8 mouse cellular contexts compared by ENCODE assay signal in genomic region chr12:81807529-81807837, GRCm38 (mm10). TPM values are rescaled to one million over a fixed set of nuclear protein-coding genes. Genes with fewer than 3 reads are reported as not detected.
DNase-seq lines count a peak whose midpoint lies in the region; ATAC-seq and TF ChIP-seq lines count a peak whose summit lies in the region.

No protein-coding gene starts in this region.

- H3K9me3 ChIP-seq in heart, embryonic 11.5 days (replicated peaks; ENCODE audit: control insufficient read depth, low read length): no peaks in the 10 kb centered on the region
- H3K9me3 ChIP-seq in E14TG2a.4 (ENCODE audit: low read length): peaks cover 3% of the 10 kb centered on the region
- H3K9me3 ChIP-seq in forebrain, embryonic 16.5 days (ENCODE audit: control insufficient read depth, low read length): no peaks in the 10 kb centered on the region
- H3K9me3 ChIP-seq in liver, postnatal 0 days (ENCODE audit: low read length): no peaks in the 10 kb centered on the region

- peak overlapping the region; percentile 59 for H3K9ac ChIP-seq in heart, embryonic 11.5 days (ENCODE audit: low read depth, low read length)
- H3K9ac ChIP-seq in forebrain, embryonic 16.5 days (replicated peaks; ENCODE audit: low read depth, low read length): peak overlapping the region; percentile 26; the same call in 1 of the 2 replicates
- 0 out of 2 replicates have a peak overlapping the region, but pooled peaks have one; percentile 21 for H3K9ac ChIP-seq in liver, postnatal 0 days (replicated peaks)

- 0 out of 2 replicates have a peak overlapping the region, but pooled peaks have one; percentile 5 for H3K27ac ChIP-seq in heart, embryonic 11.5 days (ENCODE audit: low read depth, low read length)
- H3K27ac ChIP-seq in forebrain, embryonic 16.5 days (ENCODE audit: low read length): no peak overlapping the region
- H3K27ac ChIP-seq in liver, postnatal 0 days (ENCODE audit: low read depth): peak overlapping the region; percentile 48; the same call in 1 of the 2 replicates

- no peaks in the 10 kb centered on the region for H3K27me3 ChIP-seq in heart, embryonic 11.5 days (ENCODE audit: control insufficient read depth, insufficient read depth, low read length)
- H3K27me3 ChIP-seq in E14TG2a.4 (ENCODE audit: insufficient read depth, low read length): peaks cover 19% of the 10 kb centered on the region
- H3K27me3 ChIP-seq in forebrain, embryonic 16.5 days (replicated peaks; ENCODE audit: control insufficient read depth, insufficient read depth, low read length): no peaks in the 10 kb centered on the region
- H3K27me3 ChIP-seq in liver, postnatal 0 days (ENCODE audit: insufficient read depth, low read length): no peaks in the 10 kb centered on the region

- WGBS in heart, embryonic 11.5 days (ENCODE audit: insufficient replicate concordance): 3% methylated on average over 7 of the region's 7 CpGs
- 5% methylated on average over 7 of the region's 7 CpGs for WGBS in forebrain, embryonic 16.5 days
- 3% methylated on average over 7 of the region's 7 CpGs for WGBS in liver, postnatal 0 days (ENCODE audit: insufficient replicate concordance)

- TF ChIP-seq EP300 in liver, postnatal 0 days (IDR thresholded peaks at IDR 0.05; ENCODE audit: low read depth): no peak

- no peak for ATAC-seq in heart, embryonic 11.5 days (replicated peaks; ENCODE audit: insufficient number of reproducible peaks, low FRiP score, low TSS enrichment)
- peak; percentile 39; the same call in 1 of the 2 replicates for ATAC-seq in forebrain, embryonic 16.5 days
- ATAC-seq in liver, postnatal 0 days: no peak

- no peak for TF ChIP-seq CTCF in E14TG2a.4 (conservative IDR thresholded peaks at IDR 0.05; ENCODE audit: low read length)
- TF ChIP-seq CTCF in liver, postnatal 0 days (IDR thresholded peaks at IDR 0.05; ENCODE audit: low read depth): no peak

- H3K4me1 ChIP-seq in heart, embryonic 11.5 days (ENCODE audit: control insufficient read depth, insufficient read depth, low read length): peaks cover 21% of the 10 kb centered on the region
- peaks cover 48% of the 10 kb centered on the region for H3K4me1 ChIP-seq in E14TG2a.4 (replicated peaks; ENCODE audit: low read depth, low read length)
- peaks cover 16% of the 10 kb centered on the region for H3K4me1 ChIP-seq in forebrain, embryonic 16.5 days (replicated peaks; ENCODE audit: control insufficient read depth, insufficient read depth, low read length)
- H3K4me1 ChIP-seq in liver, postnatal 0 days (ENCODE audit: insufficient read depth): peaks cover 19% of the 10 kb centered on the region

- no peaks in the 10 kb centered on the region for H3K36me3 ChIP-seq in heart, embryonic 11.5 days (ENCODE audit: control insufficient read depth, insufficient read depth, low read length)
- H3K36me3 ChIP-seq in E14TG2a.4 (ENCODE audit: insufficient read depth, low read length): no peaks in the 10 kb centered on the region
- no peaks in the 10 kb centered on the region for H3K36me3 ChIP-seq in forebrain, embryonic 16.5 days (ENCODE audit: control insufficient read depth, insufficient read depth)
- no peaks in the 10 kb centered on the region for H3K36me3 ChIP-seq in liver, postnatal 0 days (replicated peaks; ENCODE audit: insufficient read depth, low read length)

- peak overlapping the region; percentile 41 for H3K4me3 ChIP-seq in heart, embryonic 11.5 days (ENCODE audit: low read depth, low read length)
- H3K4me3 ChIP-seq in E14TG2a.4 (replicated peaks; ENCODE audit: low read length): peak overlapping the region; percentile 73
- H3K4me3 ChIP-seq in forebrain, embryonic 16.5 days (replicated peaks; ENCODE audit: low read length): peak overlapping the region; percentile 19
- H3K4me3 ChIP-seq in liver, postnatal 0 days (ENCODE audit: low read depth, low read length): peak overlapping the region; percentile 41

- DNase-seq in heart, postnatal 4 days: no peak
- DNase-seq in liver, postnatal 0 days: no peak
- DNase-seq in urinary bladder, adult 2 months (ENCODE audit: low spot score): no peak
- DNase-seq in cerebellum, postnatal 36 days: no peak
- no peak for DNase-seq in lung, postnatal 4 days

- peak overlapping the region; percentile 72 for H3K4me2 ChIP-seq in heart, embryonic 11.5 days
- peak overlapping the region; percentile 44 for H3K4me2 ChIP-seq in forebrain, embryonic 16.5 days (ENCODE audit: low read length)
- peak overlapping the region; percentile 77 for H3K4me2 ChIP-seq in liver, postnatal 0 days (ENCODE audit: low read depth, low read length)

RNA-seq across cellular contexts. Expression of gene Map3k9, which starts 26.5 kb away (rescaled TPM):
- polyA plus RNA-seq in heart, embryonic 11.5 days (2014; fragmentation: Nextera tagmentation; extraction: Ambion mirVana): 0.04 and 0.52 TPM in 2 replicates
- under 1 TPM; 0.31 to 0.72 TPM for total RNA-seq in heart, postnatal 4 days (2021)
- polyA plus RNA-seq in forebrain, embryonic 16.5 days (2015; fragmentation: Nextera tagmentation; extraction: Ambion mirVana): 7.2 and 8.7 TPM in 2 replicates
- 0.19 and 0.27 TPM in 2 replicates for polyA plus RNA-seq in liver, postnatal 0 days (2015; fragmentation: Nextera tagmentation; extraction: Ambion mirVana)
- 1.4 and 2.3 TPM in 2 replicates for polyA plus RNA-seq in urinary bladder, adult 2 months (2012; rRNA removed)

RNA-seq across cellular contexts. Expression of gene Pcnx, which starts 52.3 kb away (rescaled TPM):
- polyA plus RNA-seq in heart, embryonic 11.5 days (2014; fragmentation: Nextera tagmentation; extraction: Ambion mirVana): 13.9 and 16.2 TPM in 2 replicates
- 10 to 100 TPM; 71.6 to 86.7 TPM for total RNA-seq in heart, postnatal 4 days (2021)
- polyA plus RNA-seq in forebrain, embryonic 16.5 days (2015; fragmentation: Nextera tagmentation; extraction: Ambion mirVana): 15.7 and 16.4 TPM in 2 replicates
- 2.4 and 2.7 TPM in 2 replicates for polyA plus RNA-seq in liver, postnatal 0 days (2015; fragmentation: Nextera tagmentation; extraction: Ambion mirVana)
- 23.3 and 35.3 TPM in 2 replicates for polyA plus RNA-seq in urinary bladder, adult 2 months (2012; rRNA removed)

Comparison
In these comparisons a context has a peak if more than half of its experiments do, and no peak if none do; other contexts are left out.
1. H3K4me3 ChIP-seq: peak in every context shown above with its lines; median percentile 73 in E14TG2a.4; 41 in heart, embryonic 11.5 days; 41 in liver, postnatal 0 days; 19 in forebrain, embryonic 16.5 days.